ENCODE assay signal across 8 mouse cellular contexts in the genomic region with DNA sequence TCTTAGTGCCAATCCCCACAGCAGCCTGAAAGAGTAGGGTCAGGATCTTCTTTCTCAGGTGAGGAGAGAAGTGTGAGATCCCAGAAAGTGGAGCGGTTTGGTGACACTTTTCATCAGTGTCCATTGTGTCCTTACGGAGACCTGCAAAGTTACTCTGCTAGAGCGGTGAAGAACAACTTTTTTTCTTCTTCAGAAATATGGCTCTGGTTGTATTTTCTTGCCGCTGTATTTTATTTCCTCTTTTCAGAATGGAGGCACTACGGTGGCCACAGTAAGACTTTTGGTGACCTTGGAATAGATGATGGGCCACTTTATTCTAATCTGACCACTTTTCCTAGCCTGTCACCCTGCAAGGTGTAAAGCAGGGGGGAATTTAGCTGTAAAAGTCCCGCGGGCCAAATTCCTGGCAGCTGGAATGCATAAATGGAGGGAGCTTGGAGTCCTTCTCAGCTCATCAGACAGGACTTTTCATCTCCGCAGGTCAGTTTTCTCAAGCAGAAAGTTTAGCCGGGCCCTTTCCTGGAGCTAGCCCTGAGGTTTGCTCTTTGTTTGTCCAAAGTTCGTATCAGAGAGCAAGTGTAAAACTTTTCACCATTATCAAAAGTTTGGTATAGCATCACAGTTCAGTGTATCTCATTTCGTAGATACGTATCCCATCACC. TPM values are rescaled to one million over a fixed set of nuclear protein-coding genes. Genes with fewer than 3 reads are reported as not detected.
A peak's percentile ranks its signal among the peaks of the same experiment; 100 is the strongest.
DNase-seq lines count a peak whose midpoint lies in the region; ATAC-seq and TF ChIP-seq lines count a peak whose summit lies in the region.

No protein-coding gene starts in this region.

- no peaks in the 10 kb centered on the region for H3K27me3 ChIP-seq in megakaryocyte, embryonic 14.5 days (replicated peaks)
- H3K27me3 ChIP-seq in hindbrain, embryonic 12.5 days: no peaks in the 10 kb centered on the region
- no peaks in the 10 kb centered on the region for H3K27me3 ChIP-seq in limb, embryonic 14.5 days (ENCODE audit: control insufficient read depth, insufficient read depth, low read length)
- H3K27me3 ChIP-seq in stomach, postnatal 0 days (ENCODE audit: control insufficient read depth, insufficient read depth, low read length): no peaks in the 10 kb centered on the region

- peak overlapping the region; percentile 81 for H3K4me2 ChIP-seq in hindbrain, embryonic 12.5 days (replicated peaks)
- peak overlapping the region; percentile 80 for H3K4me2 ChIP-seq in limb, embryonic 14.5 days (replicated peaks; ENCODE audit: low read depth, low read length, severe bottlenecking)
- peak overlapping the region; percentile 79 for H3K4me2 ChIP-seq in stomach, postnatal 0 days (replicated peaks; ENCODE audit: low read depth)

- TF ChIP-seq EP300 in stomach, postnatal 0 days (optimal IDR thresholded peaks at IDR 0.05): no peak

- H3K27ac ChIP-seq in hindbrain, embryonic 12.5 days: no peak overlapping the region
- no peak overlapping the region for H3K27ac ChIP-seq in limb, embryonic 14.5 days (replicated peaks; ENCODE audit: low read depth, low read length)
- no peak overlapping the region; the same call in 1 of the 2 replicates for H3K27ac ChIP-seq in stomach, postnatal 0 days (replicated peaks)

- H3K4me1 ChIP-seq in megakaryocyte, embryonic 14.5 days: peaks cover 33% of the 10 kb centered on the region
- peaks cover 12% of the 10 kb centered on the region for H3K4me1 ChIP-seq in hindbrain, embryonic 12.5 days
- peaks cover 10% of the 10 kb centered on the region for H3K4me1 ChIP-seq in limb, embryonic 14.5 days (ENCODE audit: control insufficient read depth, insufficient read depth, low read length)
- no peaks in the 10 kb centered on the region; the same call in 1 of the 2 replicates for H3K4me1 ChIP-seq in stomach, postnatal 0 days (replicated peaks; ENCODE audit: control insufficient read depth, insufficient read depth)

- no peak for TF ChIP-seq POLR2A in limb, embryonic 14.5 days (IDR thresholded peaks at IDR 0.05; ENCODE audit: borderline replicate concordance, extremely low read depth, insufficient read depth, insufficient read length)

- TF ChIP-seq CTCF in stomach, postnatal 0 days (IDR thresholded peaks at IDR 0.05; ENCODE audit: low read depth): no peak

- no peak for DNase-seq in limb, embryonic 14.5 days (ENCODE audit: low spot score)
- no peak for DNase-seq in stomach, postnatal 0 days (ENCODE audit: low spot score)
- no peak for DNase-seq in cerebellum, adult 9-10 months
- no peak for DNase-seq in left cerebral cortex, adult 9 months (ENCODE audit: low spot score in 2 of 2)
- DNase-seq in gastrocnemius, adult 18-20 months (ENCODE audit: low spot score): no peak

- no peak overlapping the region for H3K9ac ChIP-seq in hindbrain, embryonic 12.5 days
- H3K9ac ChIP-seq in limb, embryonic 14.5 days (ENCODE audit: low read depth, low read length, severe bottlenecking): no peak overlapping the region
- no peak overlapping the region; the same call in 1 of the 2 replicates for H3K9ac ChIP-seq in stomach, postnatal 0 days (ENCODE audit: low read length)

- WGBS in hindbrain, embryonic 12.5 days: 80% methylated on average over 12 of the region's 12 CpGs
- 70% methylated on average over 12 of the region's 12 CpGs for WGBS in limb, embryonic 14.5 days
- 72% methylated on average over 12 of the region's 12 CpGs for WGBS in stomach, postnatal 0 days

- peak overlapping the region; percentile 96 for H3K4me3 ChIP-seq in megakaryocyte, embryonic 14.5 days (replicated peaks)
- H3K4me3 ChIP-seq in hindbrain, embryonic 12.5 days: peak overlapping the region; percentile 65; the same call in 1 of the 2 replicates
- peak overlapping the region; percentile 87; the same call in 1 of the 2 replicates for H3K4me3 ChIP-seq in limb, embryonic 14.5 days (replicated peaks; ENCODE audit: low read length)
- H3K4me3 ChIP-seq in stomach, postnatal 0 days (ENCODE audit: low read depth, low read length): peak overlapping the region; percentile 95

- no peaks in the 10 kb centered on the region for H3K9me3 ChIP-seq in megakaryocyte, embryonic 14.5 days
- no peaks in the 10 kb centered on the region for H3K9me3 ChIP-seq in hindbrain, embryonic 12.5 days (replicated peaks)
- H3K9me3 ChIP-seq in limb, embryonic 14.5 days (ENCODE audit: control insufficient read depth, low read length): no peaks in the 10 kb centered on the region
- H3K9me3 ChIP-seq in stomach, postnatal 0 days (ENCODE audit: control insufficient read depth, low read length): no peaks in the 10 kb centered on the region

- H3K36me3 ChIP-seq in megakaryocyte, embryonic 14.5 days (replicated peaks; ENCODE audit: low read length): no peaks in the 10 kb centered on the region
- H3K36me3 ChIP-seq in hindbrain, embryonic 12.5 days: no peaks in the 10 kb centered on the region
- H3K36me3 ChIP-seq in limb, embryonic 14.5 days (ENCODE audit: control insufficient read depth, insufficient read depth, low read length): no peaks in the 10 kb centered on the region
- no peaks in the 10 kb centered on the region for H3K36me3 ChIP-seq in stomach, postnatal 0 days (ENCODE audit: control insufficient read depth, insufficient read depth, low read length)

- ATAC-seq in megakaryocyte, adult 5-6 weeks (ENCODE audit: poor library complexity, severe bottlenecking): no peak
- ATAC-seq in hindbrain, embryonic 12.5 days (ENCODE audit: low FRiP score): no peak
- ATAC-seq in limb, embryonic 14.5 days (ENCODE audit: low FRiP score, low read depth): no peak
- ATAC-seq in stomach, postnatal 0 days (ENCODE audit: low FRiP score, low TSS enrichment): no peak

RNA-seq across cellular contexts. Expression of a gene that starts 1.5 kb away (rescaled TPM):
- polyA plus RNA-seq in megakaryocyte, embryonic 14.5 days (2012; ENCODE audit: insufficient read depth, low replicate concordance): 0.51 TPM in 1 of 2 replicates, not detected in the other
- total RNA-seq in megakaryocyte, adult 5-6 weeks (2015): 36.6 and 44.5 TPM in 2 replicates
- total RNA-seq in megakaryocyte, adult 5-6 weeks (2017): 37.3 and 38.9 TPM in 2 replicates
- 140 and 158 TPM in 2 replicates for polyA plus RNA-seq in hindbrain, embryonic 12.5 days (2016; fragmentation: Nextera tagmentation; extraction: Ambion mirVana)
- polyA plus RNA-seq in limb, embryonic 14.5 days (2012; rRNA removed): 10.6 and 10.9 TPM in 2 replicates
- 20.2 and 24.3 TPM in 2 replicates for polyA plus RNA-seq in limb, embryonic 14.5 days (2014; fragmentation: Nextera tagmentation; extraction: Ambion mirVana)
- polyA plus RNA-seq in stomach, postnatal 0 days (2015; fragmentation: Nextera tagmentation; extraction: Ambion mirVana): 12.3 and 12.4 TPM in 2 replicates
- total RNA-seq in gastrocnemius, adult 18-20 months (2021): 1 to 10 TPM; 2.3 to 3.2 TPM
